Mouse (Mus musculus) MEL (cell line): ENCODE data around the gene Sla2. TPM values are rescaled to one million over a fixed set of nuclear protein-coding genes. Genes with fewer than 3 reads are reported as not detected.

ENCODE experiments used
- DNase-seq: peaks from one replicate; pipeline ENCODE4 v3.0.0; 2011; ENCODE audit warnings: low read depth, low spot score
- H3K27ac ChIP-seq: 2 replicates; pipeline ENCODE4 v1.5.1; 2012; ENCODE audit warnings: low read depth, mild to moderate bottlenecking, control low read depth, low read length, moderate library complexity; ENCODE audit not compliant: control insufficient read depth
- H3K27me3 ChIP-seq, 2 experiments: fragments of 150-350 bp in 1 of 2; sonication (generic) in 1 of 2; 2 replicates each; pipeline ENCODE4 v1.6.1; 2012; ENCODE audit warnings: low read length in 2 of 2, mild to moderate bottlenecking in 2 of 2, improper control_type of control experiment in 1 of 2, moderate library complexity in 1 of 2; ENCODE audit not compliant: insufficient read depth in 2 of 2, control insufficient read depth in 1 of 2
- H3K36me3 ChIP-seq, 2 experiments: 2 replicates each; pipeline ENCODE4 v1.6.1; 2012 to 2014; ENCODE audit warnings: low read length in 2 of 2, improper control_type of control experiment in 1 of 2, inconsistent platforms in 1 of 2, mild to moderate bottlenecking in 1 of 2; ENCODE audit not compliant: insufficient read depth in 2 of 2, control insufficient read depth in 1 of 2
- H3K4me1 ChIP-seq, 2 experiments: fragments of 150-350 bp in 1 of 2; sonication (generic) in 1 of 2; 2 replicates each; pipeline ENCODE4 v1.6.1; 2012; ENCODE audit warnings: low read length in 2 of 2, improper control_type of control experiment in 1 of 2, mild to moderate bottlenecking in 1 of 2; ENCODE audit not compliant: insufficient read depth in 2 of 2, control insufficient read depth in 1 of 2
- H3K4me3 ChIP-seq, 2 experiments: fragments of 150-350 bp in 1 of 2; sonication (generic) in 1 of 2; 2 replicates each; pipeline ENCODE4 v1.5.1; 2012; ENCODE audit warnings: low read depth in 2 of 2, low read length in 2 of 2, mild to moderate bottlenecking in 2 of 2, moderate library complexity in 2 of 2, control low read depth in 1 of 2, improper control_type of control experiment in 1 of 2; ENCODE audit not compliant: control insufficient read depth in 1 of 2, insufficient read depth in 1 of 2
- H3K79me2 ChIP-seq: 2 replicates; pipeline ENCODE4 v1.6.1; 2012; ENCODE audit warnings: mild to moderate bottlenecking, low read length, moderate library complexity; ENCODE audit not compliant: control insufficient read depth, poor library complexity, insufficient read depth
- H3K9ac ChIP-seq: 2 replicates; pipeline ENCODE4 v1.6.1; 2012; ENCODE audit warnings: low read depth, mild to moderate bottlenecking, control low read depth, low read length, moderate library complexity; ENCODE audit not compliant: control insufficient read depth, poor library complexity, severe bottlenecking
- H3K9me3 ChIP-seq: fragments of 150-350 bp; sonication (generic); replicated peaks from 2 replicates; pipeline ENCODE4 v1.6.1; 2012; ENCODE audit warnings: mild to moderate bottlenecking, low read length, improper control_type of control experiment, moderate library complexity; ENCODE audit not compliant: insufficient read depth
- CTCF ChIP-seq, 3 experiments: IDR thresholded peaks in 2 of 3; conservative IDR thresholded peaks in 1 of 3; 2 replicates each; pipeline ENCODE4 v1.5.1; 2011 to 2012; ENCODE audit warnings: low read length in 3 of 3, low read depth in 2 of 3, mild to moderate bottlenecking in 2 of 3, improper control_type of control experiment in 1 of 3, inconsistent platforms in 1 of 3, mixed read lengths in 1 of 3, moderate library complexity in 1 of 3; ENCODE audit not compliant: control insufficient read depth in 1 of 3, insufficient read depth in 1 of 3, poor library complexity in 1 of 3, severe bottlenecking in 1 of 3
- GABPA ChIP-seq: IDR thresholded peaks from 2 replicates; pipeline ENCODE4 v1.6.1; 2012; ENCODE audit warnings: low read depth, mild to moderate bottlenecking, inconsistent platforms, low read length, improper control_type of control experiment, moderate library complexity
- MAFK ChIP-seq: IDR thresholded peaks from 2 replicates; pipeline ENCODE4 v1.6.1; 2011; ENCODE audit warnings: low read depth, mild to moderate bottlenecking, low read length, improper control_type of control experiment, borderline replicate concordance
- MAZ ChIP-seq: IDR thresholded peaks from 2 replicates; pipeline ENCODE4 v1.6.1; 2012; ENCODE audit warnings: low read depth, mild to moderate bottlenecking, inconsistent platforms, low read length, improper control_type of control experiment
- MEF2A ChIP-seq: IDR thresholded peaks from 2 replicates; pipeline ENCODE4 v1.6.1; 2014; ENCODE audit warnings: low read depth, mild to moderate bottlenecking, inconsistent platforms, low read length, improper control_type of control experiment; ENCODE audit not compliant: poor library complexity, insufficient replicate concordance, severe bottlenecking; ENCODE audit errors: extremely low read depth
- MXI1 ChIP-seq: IDR thresholded peaks from 2 replicates; pipeline ENCODE4 v1.6.1; 2011; ENCODE audit warnings: mild to moderate bottlenecking, low read depth, low read length, improper control_type of control experiment
- MYB ChIP-seq: IDR thresholded peaks from 2 replicates; pipeline ENCODE4 v1.6.1; 2011; ENCODE audit warnings: mild to moderate bottlenecking, low read depth, low read length, improper control_type of control experiment
- MYC ChIP-seq: IDR thresholded peaks from 2 replicates; pipeline ENCODE4 v1.6.1; 2011; ENCODE audit warnings: low read depth, mild to moderate bottlenecking, low read length, improper control_type of control experiment, moderate library complexity
- NELFE ChIP-seq: IDR thresholded peaks from 2 replicates; pipeline ENCODE4 v1.6.1; 2011; ENCODE audit warnings: low read depth, low read length, improper control_type of control experiment
- NRF1 ChIP-seq: IDR thresholded peaks from 2 replicates; pipeline ENCODE4 v1.6.1; 2014; ENCODE audit warnings: low read depth, mild to moderate bottlenecking, inconsistent platforms, low read length, improper control_type of control experiment, moderate library complexity; ENCODE audit not compliant: poor library complexity, insufficient read depth, severe bottlenecking
- POLR2AphosphoS5 ChIP-seq: IDR thresholded peaks from 2 replicates; pipeline ENCODE4 v1.6.1; 2012; ENCODE audit warnings: low read depth, borderline replicate concordance, mild to moderate bottlenecking, inconsistent platforms, low read length, moderate library complexity, mixed read lengths
- RAD21 ChIP-seq: IDR thresholded peaks from 2 replicates; pipeline ENCODE4 v1.6.1; 2011; ENCODE audit warnings: mild to moderate bottlenecking, low read depth, low read length, improper control_type of control experiment
- SMC3 ChIP-seq: IDR thresholded peaks from 2 replicates; pipeline ENCODE4 v1.6.1; 2011; ENCODE audit warnings: low read depth, low read length, improper control_type of control experiment
- TAL1 ChIP-seq: IDR thresholded peaks from 2 replicates; pipeline ENCODE4 v1.6.1; 2012; ENCODE audit warnings: mild to moderate bottlenecking, inconsistent platforms, low read length, moderate library complexity, mixed read lengths
- TBP ChIP-seq: IDR thresholded peaks from 2 replicates; pipeline ENCODE4 v1.8.0; 2011; ENCODE audit warnings: low read depth, low read length, improper control_type of control experiment
- TCF12 ChIP-seq: IDR thresholded peaks from 2 replicates; pipeline ENCODE4 v1.6.1; 2014; ENCODE audit warnings: low read depth, mild to moderate bottlenecking, inconsistent platforms, low read length, improper control_type of control experiment, moderate library complexity
- USF2 ChIP-seq, 2 experiments: IDR thresholded peaks; 2 replicates each; pipeline ENCODE4 v1.6.1; 2011 to 2012; ENCODE audit warnings: improper control_type of control experiment in 2 of 2, low read length in 2 of 2, borderline replicate concordance in 1 of 2, inconsistent platforms in 1 of 2, low read depth in 1 of 2, mild to moderate bottlenecking in 1 of 2; ENCODE audit not compliant: insufficient read depth in 1 of 2
- ZKSCAN1 ChIP-seq: IDR thresholded peaks from 2 replicates; pipeline ENCODE4 v1.6.1; 2012; ENCODE audit warnings: low read depth, mild to moderate bottlenecking, inconsistent platforms, low read length, improper control_type of control experiment, moderate library complexity
- ZMIZ1 ChIP-seq: IDR thresholded peaks from 2 replicates; pipeline ENCODE4 v1.6.1; 2012; ENCODE audit warnings: low read depth, mild to moderate bottlenecking, inconsistent platforms, low read length, improper control_type of control experiment, moderate library complexity
- ZNF384 ChIP-seq: IDR thresholded peaks from 2 replicates; pipeline ENCODE4 v1.6.1; 2012; ENCODE audit warnings: low read depth, mild to moderate bottlenecking, inconsistent platforms, low read length, improper control_type of control experiment
- polyA plus RNA-seq, 2 experiments: library from polyadenylated mRNA; stranded (reverse) in 1 of 2; unstranded in 1 of 2; fragments of >175 nt in 1 of 2; fragments of >200 nt in 1 of 2; gene quantifications; 2 replicates each; pipeline versions ENCODE4 v1.2.1 to v1.2.4; 2012; ENCODE audit warnings: low replicate concordance in 2 of 2, low read depth in 1 of 2; ENCODE audit not compliant: insufficient read length in 2 of 2, insufficient read depth in 1 of 2, missing spikeins in 1 of 2
- total RNA-seq: library from RNA; depleted of rRNA; stranded (reverse); fragments of 300-350 nt; gene quantifications from 2 replicates; pipeline ENCODE4 v1.2.3, GENCODE M21; 2012; rRNA removed

Sla2 gene
- total RNA-seq (7.7 and 9.0 TPM in 2 replicates), polyA plus RNA-seq (under 1 TPM in 1 of 2 experiments, not detected in 1; 0.40 TPM)

DNA sequence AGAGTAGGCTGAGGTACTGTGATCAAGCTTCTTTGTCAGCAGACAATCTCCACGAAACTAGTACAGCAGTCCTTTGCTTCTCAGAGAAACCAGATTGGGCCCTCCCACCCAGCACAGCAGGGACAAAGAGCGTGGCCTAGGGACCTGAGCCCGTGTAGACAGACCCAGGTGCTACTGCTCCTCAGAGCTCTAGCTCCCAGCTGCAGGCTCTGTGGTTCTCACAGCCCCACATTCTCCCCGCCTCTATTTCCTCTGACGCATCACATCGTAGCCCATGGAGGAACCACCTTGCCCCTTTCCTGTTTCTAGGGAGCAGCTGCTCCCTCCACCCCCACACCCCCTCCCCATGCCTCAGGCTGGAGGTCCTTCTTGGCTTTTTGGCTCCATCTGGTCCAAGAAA, at the start of gene Sla2:
Sla2 (minus strand) TSS at position 176 of the 400 bp plus-strand sequence.
- Histone ChIP-seq H3K4me3 (no peak within 1 kb of the TSS), H3K79me2 (no peaks in the 10 kb centered on the region), H3K27me3 (no peaks in the 10 kb centered on the region), H3K36me3 (peaks cover 0 to 9% of the 10 kb centered on the region in 2 experiments; a peak in 2 of 4 replicates), H3K9ac (no peak within 1 kb of the TSS), H3K9me3 (no peaks in the 10 kb centered on the region), H3K27ac (no peak within 1 kb of the TSS), H3K4me1 (peaks cover 2 to 38% of the 10 kb centered on the region in 2 experiments; a peak in 3 of 4 replicates)
- TF ChIP-seq CTCF (IDR thresholded peaks at IDR 0.05 in 2 of 3, conservative IDR thresholded peaks at IDR 0.05 in 1 of 3; ENCODE audit: control insufficient read depth in 1 of 3, insufficient read depth in 1 of 3, low read depth in 2 of 3, low read length in 3 of 3, poor library complexity in 1 of 3, severe bottlenecking in 1 of 3), result no peak
- no peak for TF ChIP-seq NRF1
- TF ChIP-seq MYC, result no peak
- no peak for TF ChIP-seq POLR2AphosphoS5
- TF ChIP-seq SMC3, result no peak
- no peak for TF ChIP-seq MYB
- DNase-seq, result no peak

DNA sequence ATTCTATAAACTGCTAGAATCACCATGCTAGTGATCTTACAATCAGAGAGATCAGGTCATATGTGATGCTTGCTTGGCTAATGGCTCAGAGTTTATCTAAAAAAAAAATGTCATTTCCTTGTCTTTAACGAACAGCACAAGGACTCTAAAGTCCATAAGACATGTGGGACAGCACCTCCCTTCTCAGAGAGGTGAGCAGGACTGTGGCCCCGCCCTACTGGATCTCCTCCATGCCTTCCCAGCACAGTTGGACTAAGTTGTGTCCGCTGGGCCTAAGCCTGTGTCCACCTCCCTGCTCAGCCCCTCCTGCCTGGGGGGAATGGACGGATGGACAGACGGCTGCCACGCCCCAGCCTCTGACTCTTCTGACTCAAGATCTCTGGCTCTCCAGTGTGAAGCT, 48.0 kb upstream of the Sla2 start:
- no peak for TF ChIP-seq MEF2A
- no peak for TF ChIP-seq MYC
- TF ChIP-seq TAL1, result no peak
- TF ChIP-seq NELFE, result no peak
- TF ChIP-seq ZKSCAN1, result no peak
- TF ChIP-seq TBP, result no peak
- no peak for TF ChIP-seq MXI1
- no peak for TF ChIP-seq MAFK
- no peak for TF ChIP-seq TCF12
- no peak for TF ChIP-seq USF2 (IDR thresholded peaks at IDR 0.05; ENCODE audit: borderline replicate concordance in 1 of 2, insufficient read depth in 1 of 2, low read depth in 1 of 2, low read length in 2 of 2)
- TF ChIP-seq GABPA, result no peak
- no peak for TF ChIP-seq ZNF384
- TF ChIP-seq RAD21, result no peak
- TF ChIP-seq ZMIZ1, result no peak
- TF ChIP-seq NRF1, result no peak
- TF ChIP-seq MAZ, result no peak
- H3K79me2 ChIP-seq, result no peaks in the 10 kb centered on the region
- H3K9me3 ChIP-seq, result no peaks in the 10 kb centered on the region
- no peaks in the 10 kb centered on the region for H3K27me3 ChIP-seq
- no peaks in the 10 kb centered on the region for H3K4me1 ChIP-seq
- H3K4me3 ChIP-seq, result no peak overlapping the region
- no peak for DNase-seq
- no peak overlapping the region for H3K27ac ChIP-seq
- H3K36me3 ChIP-seq, result peaks cover 0 to 2% of the 10 kb centered on the region in 2 experiments; a peak in 1 of 4 replicates
- no peak overlapping the region for H3K9ac ChIP-seq
